Mouse (Mus musculus) cerebellum, adult 9-10 months (tissue): ENCODE measurements at regions not wholly inside any gene's neighbourhood (a gene's known extent, or its start where the extent isn't known, plus 50 kb on each side); places are given as distances from the start of the nearest gene placed in this dataset.

ENCODE experiments used
- DNase-seq: peaks from one replicate; pipeline ENCODE4 v3.0.0; 2022

DNA sequence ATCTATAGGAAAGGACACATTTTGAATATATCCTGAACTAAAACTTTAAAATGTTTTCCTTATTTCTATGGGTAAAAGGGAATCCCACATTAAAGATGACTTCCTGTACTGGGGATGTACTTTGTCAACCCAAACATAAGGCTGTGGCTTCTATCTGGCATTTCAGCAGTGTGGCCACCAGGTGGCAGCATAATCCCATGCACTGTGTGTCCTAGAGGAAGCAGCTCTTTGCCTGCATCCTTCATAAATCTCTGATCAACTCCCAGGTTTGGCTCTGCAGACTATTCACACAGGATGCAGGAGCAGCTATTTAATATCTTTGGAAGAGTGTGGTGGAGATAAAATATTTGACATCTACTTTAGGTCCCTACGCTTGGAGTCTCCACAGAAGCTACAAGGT is 59.1 kb downstream of the Bmp15 start:
- peak; percentile 46 for DNase-seq

DNA sequence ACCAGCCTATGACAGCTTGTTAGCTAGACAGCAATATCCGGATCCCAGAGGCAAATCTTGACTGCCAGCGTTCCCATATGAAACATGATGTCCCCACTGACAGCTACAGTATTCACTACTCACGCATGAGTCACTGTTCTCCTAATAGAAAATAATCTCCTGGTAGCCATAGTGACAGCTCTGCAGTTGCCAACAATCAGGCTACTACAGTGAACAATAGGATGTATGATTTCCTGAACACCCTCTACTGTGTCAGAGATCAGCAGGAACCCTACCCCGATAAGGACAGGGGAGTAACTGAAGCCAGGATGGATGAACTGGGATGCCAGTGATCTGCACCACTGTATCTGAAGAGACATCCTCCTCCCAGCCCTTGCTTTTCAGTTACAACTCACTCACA is 62.0 kb downstream of the Bmp15 start:
- no peak for DNase-seq

DNA sequence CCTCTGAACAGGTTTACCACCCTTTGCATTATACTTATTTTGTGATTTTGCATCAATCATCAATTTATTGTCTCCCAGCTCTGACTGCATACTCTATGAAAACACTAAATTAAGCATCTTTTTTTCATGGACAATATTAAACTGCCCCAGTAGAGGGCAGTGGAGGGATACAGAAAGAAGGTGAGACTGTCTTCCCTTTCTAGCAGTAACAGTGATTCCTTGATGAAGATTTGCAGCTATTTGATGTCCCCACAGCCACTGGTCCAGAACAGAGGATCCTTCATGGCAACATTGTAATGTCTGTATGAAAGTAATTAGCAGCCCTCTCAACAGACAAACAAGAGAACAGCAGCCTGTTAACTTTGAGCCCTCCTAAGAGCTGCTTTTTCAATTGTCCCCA is 66.5 kb downstream of the Bmp15 start:
- DNase-seq = peak; percentile 27

DNA sequence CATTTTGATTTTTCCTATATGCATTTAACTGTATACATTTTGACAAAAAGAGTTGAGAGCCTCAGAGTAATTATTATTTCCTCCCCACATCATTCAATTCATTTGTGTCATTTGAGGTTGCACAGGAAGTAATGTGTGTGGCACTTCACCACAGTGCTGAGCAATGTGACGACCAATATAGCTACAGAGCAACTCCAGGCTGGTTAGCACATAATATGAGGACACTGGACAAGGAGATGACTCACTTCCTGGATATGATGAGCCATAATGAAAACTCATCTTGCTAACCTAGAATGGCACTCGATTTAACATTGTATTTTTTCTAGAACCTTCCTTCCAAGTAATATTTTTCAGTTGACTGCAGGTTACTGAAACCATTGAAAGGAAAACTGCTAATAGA is 67.6 kb downstream of the Bmp15 start:
- no peak for DNase-seq
